Mouse (Mus musculus) granulocyte monocyte progenitor cell, adult 5-6 weeks (primary cell): ENCODE measurements around the gene Pxdn. TPM values are rescaled to one million over a fixed set of nuclear protein-coding genes. Genes with fewer than 3 reads are reported as not detected.

Experiments used
- ATAC-seq: replicated peaks from 2 replicates; pipeline ENCODE4 v1.8.0; 2016; ENCODE audit warnings: mild to moderate bottlenecking, moderate TSS enrichment, inconsistent platforms; ENCODE audit not compliant: poor library complexity, severe bottlenecking
- total RNA-seq, 2 experiments: library from RNA; stranded (forward) in 1 of 2; stranded (reverse) in 1 of 2; fragments of 200-712, 200-1000 nt in 1 of 2; fragments of >200 nt in 1 of 2; fragmentation: Nextera tagmentation in 1 of 2; gene quantifications; 2 replicates each; pipeline ENCODE4 v1.2.3; 2014 to 2017

Gene Pxdn
- total RNA-seq, 2 experiments from 2014 or later = not detected

DNA sequence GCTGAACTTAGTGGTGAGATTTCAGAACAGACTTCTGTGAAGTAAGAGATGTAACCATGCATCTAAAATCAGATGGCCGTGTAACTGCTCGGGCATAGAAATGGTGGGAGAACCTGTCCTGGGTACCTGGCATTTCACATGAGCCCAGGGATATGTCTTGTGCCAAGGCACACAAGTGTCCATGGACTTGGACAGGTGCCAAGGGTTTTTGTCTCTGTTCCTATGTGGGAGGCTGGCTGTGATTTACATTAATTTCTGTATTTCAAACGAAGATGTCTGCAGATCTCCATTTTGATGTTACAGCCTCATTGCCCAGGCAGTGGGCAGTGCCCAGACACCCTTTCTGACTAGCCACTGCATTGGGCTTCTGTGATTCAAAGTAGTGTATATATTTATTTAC, 79.7 kb downstream of the Pxdn start:
- ATAC-seq = no peak

DNA sequence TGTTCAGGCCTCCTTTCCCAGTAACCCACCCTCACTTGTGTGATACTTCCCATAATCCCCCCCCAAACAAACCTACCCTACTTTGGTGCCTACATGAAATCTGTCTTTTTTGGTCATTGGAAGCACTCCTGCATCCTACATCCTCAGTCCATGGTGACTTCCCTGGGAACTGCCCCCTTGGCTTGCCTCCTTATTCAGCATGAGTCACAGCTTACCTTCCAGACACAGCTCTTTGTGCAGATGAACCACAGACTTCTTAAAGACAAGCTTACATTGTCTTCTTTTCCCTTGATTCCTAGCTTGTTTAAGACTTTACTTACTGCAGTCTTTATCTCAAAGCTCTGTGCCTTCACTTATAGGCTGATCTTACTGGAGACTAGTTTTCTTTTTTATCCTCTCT, 83.0 kb downstream of the Pxdn start:
- no peak for ATAC-seq

DNA sequence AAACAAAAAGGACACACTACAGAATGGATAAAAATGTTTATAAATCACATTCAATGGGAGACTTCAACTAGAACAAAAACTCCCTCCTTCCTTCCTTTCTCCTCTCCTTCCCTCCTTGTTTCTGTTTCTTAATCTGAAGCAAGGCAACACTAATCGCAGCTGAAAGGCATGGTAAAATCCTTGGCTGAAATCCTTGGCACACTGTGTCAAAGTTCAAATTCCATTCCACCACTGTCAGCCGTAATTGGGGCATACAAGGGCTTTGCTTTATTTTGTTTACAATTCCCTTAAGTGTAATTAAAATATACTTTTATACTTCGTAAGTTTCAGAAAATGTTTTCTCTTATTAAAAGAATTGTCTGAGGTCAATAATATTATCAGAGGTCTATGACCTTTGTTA, 86.1 kb downstream of the Pxdn start:
- ATAC-seq = no peak

DNA sequence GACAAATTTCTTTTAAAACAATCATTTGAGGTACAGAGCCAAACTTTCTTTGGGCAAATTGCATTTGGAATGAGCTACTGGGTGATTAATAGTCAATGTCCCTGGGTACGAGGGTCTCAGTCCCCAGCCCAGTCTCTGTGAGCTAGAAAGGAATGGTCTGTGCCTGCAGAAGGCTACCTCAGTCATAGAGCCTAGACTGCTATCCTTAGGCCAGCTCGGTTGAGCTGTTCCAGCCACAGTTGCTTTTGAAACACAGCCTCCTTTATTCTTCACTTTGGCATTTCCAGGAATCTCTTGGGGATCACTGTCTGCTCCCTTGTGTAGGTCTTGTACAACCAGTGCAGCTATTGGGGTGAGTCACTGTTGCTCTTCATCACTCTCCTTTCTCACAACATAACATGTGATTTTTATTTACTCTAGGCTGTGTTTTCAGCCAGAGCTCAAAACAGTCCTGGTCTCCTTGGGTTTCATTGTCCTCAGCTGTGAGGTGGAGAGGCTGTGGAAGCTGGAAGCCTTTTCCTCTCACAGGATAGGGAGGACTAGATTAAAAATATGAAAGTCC, 86.9 kb downstream of the Pxdn start:
- no peak for ATAC-seq

DNA sequence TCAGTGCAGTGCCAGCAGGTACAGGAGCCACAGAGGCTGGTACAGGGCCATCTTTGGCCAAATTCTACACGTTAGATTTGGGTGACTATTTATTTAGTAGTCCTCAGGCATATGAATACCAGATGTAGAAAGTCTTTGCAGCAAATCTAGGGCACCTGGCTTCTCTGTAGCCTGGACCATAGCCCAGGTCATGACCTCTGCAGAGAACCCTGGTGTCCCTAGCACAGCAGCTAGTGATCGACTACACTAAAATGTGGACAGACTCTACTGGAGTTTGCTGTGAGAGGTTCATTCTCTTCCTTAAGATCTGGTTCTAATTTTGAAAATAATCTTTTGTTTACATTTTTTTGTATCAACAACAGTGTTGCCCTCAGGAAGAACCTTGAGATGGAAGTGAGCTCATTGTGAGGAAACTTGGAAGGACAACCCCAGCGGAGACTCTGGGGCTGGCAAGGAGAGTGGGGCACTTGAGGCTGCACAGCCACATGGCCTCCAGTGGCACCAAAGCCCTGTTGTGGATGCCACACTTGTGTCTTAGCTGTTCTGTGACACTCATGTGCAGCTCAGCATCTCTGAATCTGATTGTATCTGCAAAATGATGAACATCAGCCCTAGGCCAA, 90.4 kb downstream of the Pxdn start:
- no peak for ATAC-seq

DNA sequence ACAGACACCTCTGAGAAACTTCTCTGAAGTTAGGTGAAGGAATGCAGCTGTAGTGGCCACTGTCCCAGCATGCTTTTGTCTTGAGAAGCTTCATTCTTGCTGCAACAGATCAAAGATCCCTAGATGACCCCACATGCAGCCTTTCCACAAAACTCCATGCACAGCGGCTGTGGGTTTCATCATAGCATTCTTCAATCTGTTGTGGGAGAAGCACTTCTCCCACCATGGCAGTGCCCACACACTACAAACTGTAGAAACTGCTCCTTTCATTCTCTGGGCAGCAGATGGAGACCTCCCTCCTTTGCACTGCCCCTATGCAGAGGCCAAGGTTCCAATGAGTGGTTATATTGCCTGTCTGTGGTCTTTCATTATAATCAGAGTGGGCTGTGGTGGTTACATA, 91.7 kb downstream of the Pxdn start:
- no peak for ATAC-seq

DNA sequence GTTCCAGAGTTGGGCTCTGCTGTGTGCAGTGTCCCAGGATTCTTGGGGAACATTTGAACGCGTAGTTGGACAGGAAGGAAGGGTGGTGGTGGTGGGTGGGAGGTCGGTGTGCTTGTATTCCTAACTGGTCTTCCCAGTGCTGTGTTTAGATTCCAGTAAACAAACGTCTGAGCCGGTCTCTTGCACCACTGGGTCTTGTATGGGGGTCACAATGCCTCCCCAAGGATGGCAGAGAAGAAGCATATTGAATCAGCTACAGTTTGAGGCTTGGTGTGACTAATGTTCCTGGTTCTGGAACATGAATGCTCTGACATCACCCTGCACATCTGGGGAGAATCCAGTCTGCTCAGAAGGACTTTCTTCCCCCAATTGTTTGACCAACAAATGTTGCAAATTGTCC, 93.2 kb downstream of the Pxdn start:
- ATAC-seq = no peak

DNA sequence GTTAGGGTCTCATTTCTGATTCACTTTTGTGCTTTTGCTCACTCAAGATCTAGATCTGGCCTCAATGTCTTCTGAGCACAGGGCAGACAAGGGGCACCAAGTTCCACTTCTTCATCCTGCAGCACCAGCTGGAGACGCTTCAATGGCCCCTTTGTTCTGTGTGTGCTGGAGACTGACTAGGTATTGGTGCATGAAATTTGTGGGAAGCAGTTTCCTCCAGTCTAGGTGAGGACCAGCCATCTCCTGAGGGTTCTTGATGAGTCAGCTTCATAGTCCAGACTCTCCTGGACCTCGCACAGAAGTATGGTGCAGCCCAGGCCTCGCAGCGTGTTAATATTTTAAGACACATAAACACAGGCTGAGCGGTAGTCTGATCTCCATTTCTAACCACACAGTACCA, 97.3 kb downstream of the Pxdn start:
- no peak for ATAC-seq

DNA sequence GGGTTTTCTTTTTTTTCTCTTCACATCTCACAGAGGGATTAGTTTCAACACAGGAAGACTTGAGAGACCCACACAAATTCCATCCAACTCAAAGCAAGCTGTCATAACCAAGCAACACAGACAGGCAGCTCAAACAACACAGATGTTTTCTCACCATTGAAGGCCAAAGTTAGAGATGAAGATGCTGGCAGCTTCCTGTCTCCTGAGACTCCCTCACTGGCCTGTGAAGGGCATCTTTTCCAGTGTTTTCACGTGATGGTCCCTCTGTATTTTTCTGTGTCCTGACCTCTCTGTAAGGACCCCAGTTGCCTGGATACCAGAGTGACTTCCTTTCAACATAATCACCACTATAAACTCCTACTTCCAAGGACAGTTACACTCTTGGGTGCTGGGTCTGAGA, 98.0 kb downstream of the Pxdn start:
- ATAC-seq = no peak

DNA sequence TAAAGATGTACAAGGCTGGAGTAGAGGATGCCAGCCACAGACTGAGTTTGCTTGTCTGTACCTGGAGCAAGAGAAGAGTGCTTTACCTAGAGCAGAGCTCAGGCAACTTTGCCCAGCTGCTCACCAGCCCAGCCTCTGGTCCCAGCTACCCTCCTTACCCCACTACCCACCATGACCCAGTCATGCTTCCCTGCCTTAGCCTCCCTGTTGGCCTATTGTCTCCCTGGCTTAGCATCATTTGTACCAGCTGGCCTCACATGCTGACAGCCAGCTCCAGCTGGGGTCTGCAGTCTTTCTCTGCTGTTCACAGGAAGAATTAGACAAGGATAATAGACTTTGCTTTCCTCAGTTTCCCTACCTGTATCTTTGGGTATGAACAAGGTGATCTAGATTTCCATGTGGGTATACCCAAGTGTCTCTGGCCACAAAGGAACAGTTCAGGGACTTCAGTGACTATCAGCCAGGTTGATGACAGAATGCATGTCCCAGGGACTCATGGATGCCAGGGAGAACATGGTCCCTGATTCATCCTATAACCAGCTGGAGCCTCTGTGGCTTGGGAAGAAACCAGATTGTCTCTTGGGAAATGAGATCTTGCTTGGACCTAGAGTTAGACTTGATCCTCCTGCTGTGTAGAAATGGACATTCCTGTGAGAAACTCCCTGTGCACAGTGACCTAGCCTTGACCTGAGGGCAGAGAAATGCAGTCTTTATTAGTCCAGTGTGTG, 98.6 kb downstream of the Pxdn start:
- ATAC-seq = no peak

DNA sequence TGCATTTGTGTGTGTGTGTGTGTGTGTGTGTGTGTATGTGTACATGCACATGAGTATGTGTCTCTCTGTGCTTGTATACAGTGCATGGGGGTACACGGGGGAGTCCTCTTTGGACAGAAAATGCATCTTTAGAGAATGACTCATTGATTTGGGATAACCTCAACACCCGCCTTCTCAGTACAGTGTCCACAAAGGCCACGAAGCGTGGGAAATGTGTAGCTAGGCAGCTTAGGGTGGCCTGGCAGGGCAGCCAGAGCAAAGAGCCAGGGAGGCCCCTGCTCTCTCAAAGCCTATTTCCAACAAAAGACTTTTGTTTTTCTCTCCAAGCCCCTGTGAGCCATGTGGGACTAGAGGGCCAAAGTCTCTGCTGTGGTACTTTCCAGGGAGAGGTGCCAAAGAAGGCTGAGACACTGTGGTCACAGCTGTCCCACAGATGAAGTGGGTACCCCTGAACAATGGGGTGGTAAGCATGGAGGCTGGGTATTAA, 99.2 kb downstream of the Pxdn start:
- no peak for ATAC-seq

DNA sequence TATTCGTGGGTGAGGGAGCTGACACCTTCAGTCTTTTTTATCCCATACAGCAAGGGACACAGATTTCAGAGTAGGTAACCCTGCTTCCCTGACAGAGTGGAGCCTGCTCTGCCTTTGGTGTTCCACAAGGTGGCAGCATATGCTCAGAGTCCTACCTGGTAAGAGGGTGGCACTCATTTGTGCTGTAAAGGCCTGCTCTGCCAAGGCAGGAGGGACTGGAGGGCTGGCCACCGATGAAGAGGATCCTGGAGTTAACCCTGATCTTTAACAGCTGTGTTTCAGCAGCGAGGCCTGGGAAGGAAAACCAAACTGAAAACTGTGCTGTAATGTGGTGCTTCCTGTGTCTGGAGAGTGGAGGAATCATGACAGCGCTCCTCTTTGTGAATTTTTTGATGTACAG, 102.2 kb downstream of the Pxdn start:
- ATAC-seq = no peak

DNA sequence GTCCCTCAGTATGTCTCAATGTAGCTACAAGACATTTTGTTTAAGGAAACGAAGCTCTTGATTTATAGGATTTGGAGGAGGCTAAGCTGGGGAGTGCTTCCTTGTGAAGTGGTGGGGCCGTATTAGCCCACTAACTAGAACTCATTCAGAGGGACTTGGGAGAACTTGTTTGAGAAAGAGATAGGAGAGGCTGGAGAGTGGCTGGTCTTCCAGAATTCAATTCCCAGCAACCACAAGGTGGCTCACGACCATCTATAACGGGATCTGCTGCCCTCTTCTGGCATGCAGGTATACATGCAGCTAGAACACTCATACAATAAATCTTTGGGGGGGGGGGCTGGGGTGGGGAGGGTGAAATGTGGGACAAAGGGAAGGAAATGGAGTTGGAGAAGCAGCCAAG, 102.7 kb downstream of the Pxdn start:
- no peak for ATAC-seq

DNA sequence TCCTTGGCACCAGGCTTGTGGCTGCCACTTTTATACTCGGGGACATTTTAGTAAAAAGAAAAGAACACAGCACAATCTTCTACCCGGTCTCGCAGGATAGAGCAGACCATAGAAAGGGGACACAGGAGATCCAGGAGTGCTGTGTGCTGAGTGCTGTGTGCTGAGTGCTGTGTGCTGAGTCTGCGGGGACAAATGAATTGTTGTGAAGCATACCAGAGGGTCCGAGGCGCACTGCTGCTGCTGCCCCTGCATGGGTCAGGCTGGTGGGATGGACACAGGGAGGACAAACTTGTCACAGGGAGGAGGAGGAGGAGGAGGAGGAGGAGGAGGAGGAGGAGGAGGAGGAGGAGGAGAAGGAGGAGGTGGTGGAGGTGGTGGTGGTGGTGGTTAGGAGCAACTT, 111.4 kb downstream of the Pxdn start:
- no peak for ATAC-seq

DNA sequence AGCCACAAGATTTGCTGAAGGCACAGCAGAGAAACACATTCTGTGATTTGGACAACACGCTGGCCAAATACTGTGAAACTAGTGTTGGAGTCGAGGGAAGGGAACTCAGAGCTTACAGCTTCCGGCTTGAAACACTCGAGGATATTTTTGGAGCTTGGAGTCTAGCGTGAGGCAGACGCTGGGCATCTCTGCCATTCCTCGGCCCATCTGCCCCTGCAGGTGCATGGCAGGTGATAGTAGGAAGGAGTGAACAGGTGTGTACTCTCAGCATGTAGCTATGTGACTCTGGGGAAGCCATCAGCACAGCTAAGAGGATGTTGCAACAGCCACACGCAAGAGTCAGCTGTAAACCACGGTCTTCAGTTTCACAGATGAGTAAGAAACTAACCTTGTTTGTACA, 112.4 kb downstream of the Pxdn start:
- ATAC-seq = no peak

DNA sequence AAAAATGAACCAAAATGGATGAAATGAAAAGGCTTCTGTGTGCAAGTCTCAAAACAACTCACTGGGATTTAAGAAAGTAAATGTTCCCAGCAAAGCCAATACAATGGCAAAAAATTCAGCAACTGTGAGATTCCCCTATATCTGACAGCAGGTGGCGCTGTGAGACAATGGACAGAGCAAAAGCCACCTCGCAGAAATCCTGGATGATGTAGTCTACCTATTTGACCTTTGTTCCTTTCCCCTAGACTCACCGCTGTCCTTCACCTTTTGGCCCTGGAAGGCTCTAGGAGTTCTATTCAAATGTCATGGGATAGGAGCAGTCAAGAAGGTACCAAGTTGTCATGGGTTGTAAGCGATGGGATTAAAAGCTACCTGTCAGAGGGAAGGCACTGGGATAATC, 112.8 kb downstream of the Pxdn start:
- peak; percentile 33; the same call in 1 of the 2 replicates for ATAC-seq

DNA sequence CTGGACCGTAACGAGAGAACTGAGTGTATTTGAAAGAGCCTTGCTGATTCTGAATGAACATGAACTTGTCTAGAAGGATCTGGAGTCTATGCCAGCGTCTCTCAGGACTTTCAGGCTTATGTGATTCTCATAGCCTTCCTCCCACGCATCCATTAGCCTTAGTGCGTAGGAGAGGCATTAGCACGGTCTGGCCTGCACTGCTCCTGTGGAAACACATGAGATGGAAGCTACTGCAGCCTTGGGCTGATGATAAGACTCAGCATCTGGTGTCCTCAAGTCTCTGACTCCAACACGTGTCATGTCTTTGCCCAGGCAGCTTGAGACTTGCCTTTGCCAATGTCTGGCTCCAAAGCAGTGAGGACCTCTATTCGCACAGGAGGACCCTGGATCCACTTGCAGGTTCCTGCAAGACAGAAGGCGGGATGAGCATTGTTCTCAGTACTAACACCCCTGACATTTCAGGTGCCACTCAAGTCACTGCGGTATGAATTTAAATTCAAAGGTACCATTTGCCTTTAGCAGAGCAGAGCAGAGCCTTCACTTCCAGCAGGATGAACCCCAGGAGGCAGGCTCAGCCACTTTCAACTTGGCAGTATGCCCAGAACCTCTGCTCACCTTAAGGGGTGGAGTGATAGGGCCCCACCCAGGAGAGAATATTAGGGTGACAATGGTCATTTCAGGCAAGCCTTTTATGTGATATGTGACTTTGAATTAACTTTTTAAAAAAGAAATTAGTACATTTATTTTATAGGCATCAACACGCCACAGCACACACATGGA, 117.5 kb downstream of the Pxdn start:
- no peak for ATAC-seq

DNA sequence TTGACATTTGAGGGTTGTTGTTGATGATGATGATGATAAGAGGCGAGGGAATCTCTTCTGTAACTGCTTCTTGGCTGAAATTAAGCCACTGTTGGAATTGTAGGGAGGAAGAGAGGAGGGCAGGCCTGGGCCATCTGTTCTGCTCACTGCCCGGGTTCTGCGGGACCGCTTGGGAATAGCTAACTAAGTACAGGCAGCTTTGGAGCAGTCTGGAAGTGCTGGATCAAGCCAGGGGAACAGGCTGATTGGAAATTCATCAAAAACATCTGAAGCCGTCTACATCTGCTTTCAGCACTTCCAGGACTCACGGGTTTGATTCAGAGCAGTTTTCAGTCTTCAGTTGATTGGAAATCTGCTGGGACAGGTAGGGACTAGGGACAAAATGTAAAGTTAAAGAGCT, 120.6 kb downstream of the Pxdn start:
- ATAC-seq = no peak

DNA sequence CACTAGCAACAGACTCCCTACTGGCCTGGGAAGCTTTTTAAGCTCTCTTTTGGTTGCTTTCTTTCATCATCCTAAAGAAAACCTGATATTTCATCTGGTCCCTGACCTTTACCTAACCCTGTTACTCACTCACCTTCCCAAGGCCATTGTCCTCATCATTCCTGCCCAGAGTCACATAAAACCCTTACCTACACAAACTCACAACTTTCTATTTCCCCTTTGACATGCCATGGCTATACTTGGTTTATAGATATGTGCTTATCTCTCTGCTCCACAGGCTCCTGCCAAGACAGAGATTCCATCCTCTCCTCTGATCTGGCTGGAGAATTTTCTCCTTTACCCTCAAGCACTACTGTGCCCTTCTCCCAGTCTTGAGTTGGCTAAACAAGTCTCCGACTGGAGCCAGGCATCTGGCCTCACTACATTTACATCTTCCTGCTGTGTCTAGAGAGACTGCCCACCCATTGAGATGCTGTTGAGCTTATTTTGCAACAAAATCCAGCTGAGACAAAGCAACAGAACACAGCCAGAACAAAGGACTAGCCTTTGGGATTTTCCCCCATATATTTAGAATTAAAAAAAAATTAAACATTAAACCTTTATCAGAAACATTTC, 124.2 kb downstream of the Pxdn start:
- ATAC-seq = no peak

DNA sequence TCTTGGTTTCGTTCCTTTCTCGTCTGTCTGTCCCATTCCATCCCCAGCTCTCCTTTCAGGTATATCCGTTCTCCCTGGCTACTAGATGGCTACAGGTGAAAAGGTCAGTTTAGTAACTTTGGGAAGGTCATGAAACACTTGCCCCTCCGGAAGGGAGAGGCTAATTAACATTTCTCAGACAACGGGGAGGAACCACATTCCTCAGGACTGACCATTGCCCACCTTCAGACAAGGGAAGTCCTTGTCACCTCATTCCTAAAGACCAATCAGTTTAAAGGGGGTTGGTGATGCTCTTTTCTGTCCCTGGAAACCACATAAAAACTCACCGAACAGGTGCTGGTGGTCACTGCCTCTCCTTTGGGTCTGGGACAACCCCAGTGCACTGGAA, 124.7 kb downstream of the Pxdn start:
- ATAC-seq = no peak
